Mouse (Mus musculus) spleen, adult 18-20 months (tissue): ENCODE measurements around the gene Spata32.
A peak's percentile ranks its signal among the peaks of the same experiment; 100 is the strongest.

Experiments
- DNase-seq, 2 experiments: peaks; one replicate each; pipeline ENCODE4 v3.0.0; 2022; ENCODE audit warnings: mixed read lengths in 2 of 2

The Spata32 gene

GRCm38 (mm10) chr11:103217790-103218516 lies at the start of gene Spata32:
Gene Spata32, minus strand, starts transcription at chr11:103218432.
- peak; percentile 34 to 53 for DNase-seq

GRCm38 (mm10) chr11:103267346-103268219 lies 49.4 kb upstream of the Spata32 start, which contains the start of gene Map3k14:
Gene Map3k14, minus strand, starts transcription at chr11:103267472.
- DNase-seq = peak; percentile 100

- DNase-seq = no peak
Measured at GRCm38 (mm10) chr11:103266729-103267345, 48.6 kb upstream of the Spata32 start.

GRCm38 (mm10) chr11:103265856-103266255 lies 47.6 kb upstream of the Spata32 start:
- DNase-seq = no peak

GRCm38 (mm10) chr11:103265211-103265610 lies 47.0 kb upstream of the Spata32 start:
- peak in 1 of 2 experiments; percentile 36 for DNase-seq

- DNase-seq = peak in 1 of 2 experiments; percentile 42
Measured at GRCm38 (mm10) chr11:103264427-103265005, 46.3 kb upstream of the Spata32 start.

- DNase-seq = peak in 1 of 2 experiments; percentile 33
Measured at GRCm38 (mm10) chr11:103263551-103263950, 45.3 kb upstream of the Spata32 start.

- DNase-seq = peak; percentile 59 to 68
Measured at GRCm38 (mm10) chr11:103262412-103263267, 44.4 kb upstream of the Spata32 start.

GRCm38 (mm10) chr11:103261671-103262411 lies 43.6 kb upstream of the Spata32 start:
- DNase-seq = no peak

- DNase-seq = no peak
Measured at GRCm38 (mm10) chr11:103260515-103261192, 42.4 kb upstream of the Spata32 start.

- no peak for DNase-seq
Measured at GRCm38 (mm10) chr11:103260034-103260433, 41.8 kb upstream of the Spata32 start.

- DNase-seq = no peak
Measured at GRCm38 (mm10) chr11:103257938-103258481, 39.8 kb upstream of the Spata32 start.

GRCm38 (mm10) chr11:103253605-103254004 lies 35.4 kb upstream of the Spata32 start:
- DNase-seq = no peak

GRCm38 (mm10) chr11:103252380-103252779 lies 34.1 kb upstream of the Spata32 start:
- DNase-seq = no peak

GRCm38 (mm10) chr11:103250324-103250723 lies 32.1 kb upstream of the Spata32 start:
- no peak for DNase-seq

- DNase-seq = no peak
Measured at GRCm38 (mm10) chr11:103249509-103249908, 31.3 kb upstream of the Spata32 start.

- no peak for DNase-seq
Measured at GRCm38 (mm10) chr11:103248837-103249236, 30.6 kb upstream of the Spata32 start.

GRCm38 (mm10) chr11:103247504-103248177 lies 29.4 kb upstream of the Spata32 start:
- DNase-seq = peak; percentile 39 to 59

- DNase-seq = no peak
Measured at GRCm38 (mm10) chr11:103246731-103247290, 28.6 kb upstream of the Spata32 start.
